Mouse (Mus musculus): ENCODE measurements around the gene Cyp46a1. TPM values are rescaled to one million over a fixed set of nuclear protein-coding genes. Genes with fewer than 3 reads are reported as not detected.
A peak's percentile ranks its signal among the peaks of the same experiment; 100 is the strongest.

Gene Cyp46a1
- total RNA-seq, 4 experiments from 2014 or later = 0.33 to 1.00 (median 0.66) TPM

GRCm38 (mm10) chr12:108399191-108399590 lies 65.0 kb downstream of the Cyp46a1 start:
- no peak for DNase-seq (ENCODE audit: low spot score)

DNA sequence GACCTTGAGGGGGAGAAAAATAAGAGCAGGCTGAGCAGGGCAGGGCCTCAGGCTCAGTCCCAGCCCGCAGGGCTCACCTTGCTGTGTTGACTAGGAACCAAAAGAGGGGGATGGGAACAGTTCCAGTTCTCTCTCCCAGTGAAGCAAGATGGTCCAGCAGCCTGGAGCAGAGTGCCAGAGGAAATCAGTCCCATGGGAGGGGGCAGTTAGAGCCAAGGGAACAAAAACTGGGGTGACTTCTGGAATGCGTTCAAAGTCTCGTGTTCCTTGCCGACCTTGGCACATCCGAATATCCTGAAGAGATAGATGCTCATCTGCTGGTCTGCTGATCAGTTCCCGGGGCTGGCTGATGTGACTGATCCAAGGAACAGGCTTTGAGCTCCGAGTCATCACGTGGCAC lies 66.8 kb downstream of the Cyp46a1 start:
- DNase-seq (ENCODE audit: low spot score) = no peak

- DNase-seq (ENCODE audit: low spot score) = peak; percentile 82
These were observed 69.8 kb downstream of the Cyp46a1 start for GRCm38 (mm10) chr12:108403957-108404356.

DNA sequence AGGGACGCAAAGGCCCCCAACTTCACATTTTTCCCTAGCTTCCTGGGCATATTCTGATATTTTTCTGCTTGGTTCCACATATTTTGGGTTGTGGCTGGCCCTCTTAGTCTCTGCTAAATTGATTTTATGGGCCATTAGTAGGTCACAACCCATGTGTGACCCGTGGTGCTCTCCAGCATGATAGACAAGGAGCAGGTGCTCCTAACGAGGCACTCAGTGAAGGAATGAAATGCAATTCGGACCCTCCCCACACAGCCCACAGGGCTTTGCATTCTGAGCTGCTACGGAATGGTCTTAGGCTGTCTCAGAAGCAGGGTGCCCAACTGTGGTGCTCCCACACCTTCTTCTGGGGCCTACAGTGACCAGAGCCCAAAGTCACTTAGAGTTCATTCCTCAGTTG lies 74.9 kb downstream of the Cyp46a1 start:
- DNase-seq (ENCODE audit: low spot score) = no peak

- no peak for DNase-seq (ENCODE audit: low spot score)
These were observed 76.4 kb downstream of the Cyp46a1 start for GRCm38 (mm10) chr12:108410416-108411208.

Other genes with a start within 250 kb of the Cyp46a1 start
- 100 to 1,000 TPM in 1 of 4 experiments, 10 to 100 TPM in 3; 88.6 to 103 (median 93.1) TPM for gene Setd3, start 155.1 kb upstream of the Cyp46a1 start, total RNA-seq (2022)
- gene Ccnk, start 154.8 kb upstream of the Cyp46a1 start, total RNA-seq (2022) = 10 to 100 TPM; 25.5 to 32.4 (median 31.1) TPM
- 10 to 100 TPM; 38.2 to 46.2 (median 40.0) TPM for gene Ccdc85c, start 59.0 kb upstream of the Cyp46a1 start, total RNA-seq (2022)
- 1 to 10 TPM; 1.2 to 2.0 (median 1.5) TPM for gene Hhipl1, start 28.1 kb upstream of the Cyp46a1 start, total RNA-seq (2022)
- gene Eml1, start 36.6 kb downstream of the Cyp46a1 start, total RNA-seq (2022) = 10 to 100 TPM; 65.1 to 92.0 (median 80.7) TPM
- 10 to 100 TPM; 29.0 to 41.2 (median 32.4) TPM for gene Evl, start 220.3 kb downstream of the Cyp46a1 start, total RNA-seq (2022)